Mouse (Mus musculus): Measurements from ENCODE around the gene Fermt3. TPM values are rescaled to one million over a fixed set of nuclear protein-coding genes. Genes with fewer than 3 reads are reported as not detected.
"Not testable (repeated sequence)": the region's sequence is repeated elsewhere in the genome, so short reads cannot be mapped to it uniquely, and the experiment has no call there.

The Fermt3 gene
- polyA plus RNA-seq, 1 experiment from 2014 or later = 10.4 TPM

DNA sequence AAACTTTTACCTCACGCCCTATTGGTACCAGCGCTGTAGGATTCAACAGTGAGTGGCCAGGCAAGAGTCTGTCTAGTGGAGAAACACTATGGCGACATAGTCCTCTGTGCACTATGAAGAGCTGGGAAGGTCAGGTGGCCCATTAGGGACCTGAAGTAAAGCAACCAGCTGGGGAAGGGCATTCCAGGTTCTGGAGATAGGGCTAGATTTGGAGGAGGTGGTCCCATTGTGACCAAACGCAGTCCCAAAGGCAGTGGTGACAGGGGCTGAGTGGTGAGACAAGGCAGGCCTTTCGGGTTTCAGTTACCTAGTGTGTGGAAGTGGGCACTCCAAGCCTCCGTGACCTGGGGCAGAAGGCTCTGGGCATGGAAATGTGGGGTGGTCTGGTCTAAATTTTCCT is 39.3 kb upstream of the Fermt3 start:
- Histone ChIP-seq H3K27me3 (replicated peaks; ENCODE audit: control insufficient read depth, insufficient read depth, low read length) (0 out of 2 replicates have a peak, but pooled peaks cover 5% of the 10 kb centered on the region), H3K9me3 (ENCODE audit: control insufficient read depth, low read length) (no peaks in the 10 kb centered on the region), H3K4me1 (ENCODE audit: control insufficient read depth, insufficient read depth, low read length) (peaks cover 14% of the 10 kb centered on the region), H3K27ac (replicated peaks; ENCODE audit: low read depth, low read length) (no peak overlapping the region), H3K36me3 (ENCODE audit: control insufficient read depth, insufficient read depth, low read length) (no peaks in the 10 kb centered on the region), H3K4me3 (ENCODE audit: low read depth, low read length) (no peak overlapping the region), H3K9ac (ENCODE audit: low read depth, low read length) (0 out of 2 replicates have a peak overlapping the region, but pooled peaks have one; percentile 25), H3K4me2 (ENCODE audit: low read depth, low read length) (peak overlapping the region; percentile 100)
- ATAC-seq (ENCODE audit: low read depth) (no peak), DNase-seq (ENCODE audit: low spot score) (no peak)
- 56% methylated on average over 6 of the region's 6 CpGs for WGBS

DNA sequence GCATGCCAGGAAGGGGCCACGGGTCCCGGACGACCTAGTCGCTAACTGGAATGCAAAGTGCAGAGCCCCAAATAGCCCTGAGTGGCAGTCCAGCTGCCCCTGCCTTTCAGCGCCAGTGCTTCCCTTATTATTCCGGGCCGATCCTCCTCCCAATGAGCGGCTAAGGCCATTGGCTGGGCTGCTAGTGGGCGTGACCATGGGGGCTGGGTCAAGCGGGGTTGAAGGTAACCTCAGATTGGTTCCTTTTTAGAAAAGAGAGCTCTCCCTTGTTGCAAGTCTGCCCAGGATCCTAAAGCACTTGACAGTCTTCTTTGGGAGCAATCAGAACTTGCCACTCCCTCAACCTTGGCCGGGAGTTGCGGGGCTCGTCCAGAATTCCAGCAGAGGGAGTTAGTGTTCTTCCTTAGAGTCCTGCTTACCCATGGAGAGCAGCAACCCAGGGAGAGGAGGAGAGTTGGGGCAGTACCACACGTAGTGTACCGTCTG is 38.5 kb upstream of the Fermt3 start:
- WGBS = 0% methylated on average over 15 of the region's 15 CpGs
- peak overlapping the region; percentile 74 for H3K4me3 ChIP-seq (ENCODE audit: low read depth, low read length)
- H3K36me3 ChIP-seq (ENCODE audit: control insufficient read depth, insufficient read depth, low read length) = no peaks in the 10 kb centered on the region
- ATAC-seq (ENCODE audit: low read depth) (peak; percentile 82), DNase-seq (ENCODE audit: low spot score) (peak; percentile 94)
- H3K27me3 ChIP-seq (replicated peaks; ENCODE audit: control insufficient read depth, insufficient read depth, low read length) = 0 out of 2 replicates have a peak, but pooled peaks cover 5% of the 10 kb centered on the region
- H3K4me1 ChIP-seq (ENCODE audit: control insufficient read depth, insufficient read depth, low read length) = peaks cover 14% of the 10 kb centered on the region
- peak overlapping the region; percentile 28; the same call in 1 of the 2 replicates for H3K9ac ChIP-seq (ENCODE audit: low read depth, low read length)
- peak overlapping the region; percentile 100 for H3K4me2 ChIP-seq (ENCODE audit: low read depth, low read length)
- peak overlapping the region; percentile 17; the same call in 1 of the 2 replicates for H3K27ac ChIP-seq (replicated peaks; ENCODE audit: low read depth, low read length)
- no peaks in the 10 kb centered on the region for H3K9me3 ChIP-seq (ENCODE audit: control insufficient read depth, low read length)

DNA sequence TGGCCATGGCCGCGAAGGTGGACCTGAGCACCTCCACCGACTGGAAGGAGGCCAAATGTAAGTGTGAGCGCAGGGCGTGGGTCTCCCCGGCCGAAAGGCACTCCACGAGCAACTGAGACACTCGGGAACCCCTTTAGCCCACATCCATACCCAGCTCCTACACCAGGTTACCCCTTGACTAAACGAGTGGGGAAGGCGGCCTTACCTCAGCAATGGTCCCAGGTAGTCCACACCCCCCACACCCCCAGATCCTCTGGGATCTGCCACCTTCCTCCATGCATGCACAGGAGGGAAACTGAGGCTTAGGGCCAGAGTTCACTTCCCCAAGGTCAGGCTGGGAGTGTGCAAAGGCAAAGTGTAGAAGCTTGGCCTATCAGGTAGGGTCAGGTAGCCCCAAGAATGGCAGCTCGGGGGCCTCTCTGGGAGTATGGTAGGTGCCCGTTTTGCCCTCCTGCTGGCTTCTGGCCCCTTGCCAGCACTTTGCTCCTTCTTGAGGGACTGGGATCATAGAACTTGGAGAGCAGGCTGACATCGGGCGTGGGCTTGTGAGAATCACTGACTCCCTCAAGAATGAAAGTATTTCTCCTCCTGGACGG is 38.0 kb upstream of the Fermt3 start:
- H3K4me2 ChIP-seq (ENCODE audit: low read depth, low read length) = peak overlapping the region; percentile 100
- peak overlapping the region; percentile 17; the same call in 1 of the 2 replicates for H3K27ac ChIP-seq (replicated peaks; ENCODE audit: low read depth, low read length)
- H3K9ac ChIP-seq (ENCODE audit: low read depth, low read length) = peak overlapping the region; percentile 70
- H3K27me3 ChIP-seq (replicated peaks; ENCODE audit: control insufficient read depth, insufficient read depth, low read length) = 0 out of 2 replicates have a peak, but pooled peaks cover 5% of the 10 kb centered on the region
- ATAC-seq (ENCODE audit: low read depth) (peak; percentile 13), DNase-seq (ENCODE audit: low spot score) (no peak)
- peaks cover 14% of the 10 kb centered on the region for H3K4me1 ChIP-seq (ENCODE audit: control insufficient read depth, insufficient read depth, low read length)
- peak overlapping the region; percentile 74 for H3K4me3 ChIP-seq (ENCODE audit: low read depth, low read length)
- H3K9me3 ChIP-seq (ENCODE audit: control insufficient read depth, low read length) = no peaks in the 10 kb centered on the region
- no peaks in the 10 kb centered on the region for H3K36me3 ChIP-seq (ENCODE audit: control insufficient read depth, insufficient read depth, low read length)
- WGBS = 6% methylated on average over 12 of the region's 16 CpGs

DNA sequence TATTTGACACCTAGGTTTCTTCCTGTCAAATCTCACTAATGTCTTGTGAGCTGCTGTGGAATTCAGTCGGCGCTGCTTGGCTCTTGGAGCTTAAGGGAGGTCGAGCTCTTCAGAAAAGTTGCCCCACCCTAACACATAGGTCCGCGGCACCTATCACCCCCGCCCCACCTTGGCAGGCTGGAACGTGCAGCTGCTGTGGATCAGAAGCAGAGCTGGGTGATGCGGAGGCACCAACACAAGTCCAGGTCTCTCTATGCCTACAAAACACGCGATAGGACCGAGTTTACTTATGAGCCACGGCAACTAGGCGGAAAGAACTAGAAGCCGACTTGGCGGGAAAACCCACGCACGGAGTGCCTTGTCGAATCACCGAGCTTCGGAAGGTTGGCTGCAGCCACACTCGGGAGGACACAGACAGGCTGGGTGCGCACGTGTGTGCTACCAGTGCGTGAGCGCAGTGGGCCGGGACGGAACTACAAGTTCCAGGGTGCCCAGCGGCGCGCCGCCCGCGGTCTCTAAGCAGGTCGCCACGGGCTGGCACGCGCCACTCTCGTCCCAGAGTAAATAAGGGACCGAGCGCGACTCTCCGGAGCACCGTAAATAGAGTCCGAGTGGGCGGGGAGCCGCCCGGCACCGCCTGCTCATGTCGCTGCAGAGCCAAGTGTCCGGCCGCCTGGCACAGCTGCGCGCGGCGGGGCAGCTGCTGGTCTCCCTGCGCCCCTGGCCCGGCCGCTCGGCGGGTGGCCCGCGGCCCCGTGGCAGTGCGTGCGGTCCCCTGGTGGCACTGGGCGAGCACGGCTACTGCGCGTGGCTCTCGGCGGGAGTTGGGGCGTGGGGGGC is 37.2 kb upstream of the Fermt3 start, which contains the start of gene Macrod1:
Gene Macrod1, plus strand, starts transcription at position 563 of the 840 bp plus-strand sequence.
- Histone ChIP-seq H3K4me1 (ENCODE audit: control insufficient read depth, insufficient read depth, low read length) (peaks cover 14% of the 10 kb centered on the region), H3K4me2 (ENCODE audit: low read depth, low read length) (peak within 1 kb of the TSS; percentile 100), H3K4me3 (ENCODE audit: low read depth, low read length) (peak within 1 kb of the TSS; percentile 74), H3K27ac (replicated peaks; ENCODE audit: low read depth, low read length) (peak within 1 kb of the TSS; percentile 17), H3K27me3 (replicated peaks; ENCODE audit: control insufficient read depth, insufficient read depth, low read length) (0 out of 2 replicates have a peak, but pooled peaks cover 5% of the 10 kb centered on the region), H3K36me3 (ENCODE audit: control insufficient read depth, insufficient read depth, low read length) (no peaks in the 10 kb centered on the region), H3K9me3 (ENCODE audit: control insufficient read depth, low read length) (no peaks in the 10 kb centered on the region), H3K9ac (ENCODE audit: low read depth, low read length) (peak within 1 kb of the TSS; percentile 70)
- peak; percentile 76 for ATAC-seq (ENCODE audit: low read depth)
- peak; percentile 86 for DNase-seq (ENCODE audit: low spot score)
- WGBS = 1% methylated on average over 52 of the region's 72 CpGs

DNA sequence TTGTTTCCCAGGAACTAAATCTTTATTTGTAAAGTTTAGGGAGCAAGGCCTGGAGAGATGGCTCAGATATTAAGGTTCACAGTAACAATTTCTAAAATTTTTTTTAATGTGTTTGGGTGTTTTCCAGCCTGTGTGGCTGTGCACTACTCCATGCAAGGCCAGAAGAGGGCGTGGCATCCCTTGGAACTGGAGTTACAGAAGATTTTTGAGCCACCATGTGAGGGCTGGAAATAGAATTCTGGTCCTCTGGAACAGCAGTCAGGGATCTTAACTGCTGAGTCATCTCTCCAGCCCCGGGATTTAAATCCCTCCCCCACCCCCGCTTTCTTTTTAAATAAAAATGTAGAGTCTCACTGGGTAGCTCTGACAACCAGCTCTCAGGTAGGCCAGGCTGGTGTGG is 35.9 kb upstream of the Fermt3 start:
- Histone ChIP-seq H3K4me1 (ENCODE audit: control insufficient read depth, insufficient read depth, low read length) (peaks cover 14% of the 10 kb centered on the region), H3K36me3 (ENCODE audit: control insufficient read depth, insufficient read depth, low read length) (no peaks in the 10 kb centered on the region), H3K27me3 (replicated peaks; ENCODE audit: control insufficient read depth, insufficient read depth, low read length) (0 out of 2 replicates have a peak, but pooled peaks cover 5% of the 10 kb centered on the region), H3K4me2 (ENCODE audit: low read depth, low read length) (no peak overlapping the region), H3K9ac (ENCODE audit: low read depth, low read length) (no peak overlapping the region), H3K9me3 (ENCODE audit: control insufficient read depth, low read length) (no peaks in the 10 kb centered on the region), H3K4me3 (ENCODE audit: low read depth, low read length) (no peak overlapping the region), H3K27ac (replicated peaks; ENCODE audit: low read depth, low read length) (0 out of 2 replicates have a peak overlapping the region, but pooled peaks have one; percentile 0)
- DNase-seq (ENCODE audit: low spot score) (peak; percentile 49), ATAC-seq (ENCODE audit: low read depth) (no peak)
- 48% methylated on average over 3 of the region's 3 CpGs for WGBS

DNA sequence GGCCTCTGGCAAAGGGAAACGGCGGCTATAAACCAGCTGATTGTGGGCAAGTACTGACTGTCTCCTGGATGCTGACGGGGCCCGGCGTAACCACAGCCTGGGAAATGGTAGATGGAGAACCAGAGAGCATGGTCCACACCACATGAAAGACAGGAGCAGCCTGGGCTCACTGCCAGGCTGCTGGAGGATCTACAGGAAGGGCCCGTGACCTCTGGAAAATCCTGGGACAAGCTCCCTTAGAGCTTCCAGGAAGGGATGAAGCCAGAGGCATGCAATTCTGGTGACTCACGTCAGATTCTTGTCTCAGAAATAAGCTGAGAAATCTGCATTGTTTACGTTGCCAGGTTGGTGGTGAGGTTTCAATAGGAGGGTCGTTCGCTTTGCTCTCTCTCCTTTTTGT is 35.5 kb upstream of the Fermt3 start:
- 54% methylated on average over 10 of the region's 10 CpGs for WGBS
- H3K27ac ChIP-seq (replicated peaks; ENCODE audit: low read depth, low read length) = 0 out of 2 replicates have a peak overlapping the region, but pooled peaks have one; percentile 0
- H3K9ac ChIP-seq (ENCODE audit: low read depth, low read length) = no peak overlapping the region
- DNase-seq (ENCODE audit: low spot score) (peak; percentile 82), ATAC-seq (ENCODE audit: low read depth) (no peak)
- peaks cover 14% of the 10 kb centered on the region for H3K4me1 ChIP-seq (ENCODE audit: control insufficient read depth, insufficient read depth, low read length)
- no peaks in the 10 kb centered on the region for H3K36me3 ChIP-seq (ENCODE audit: control insufficient read depth, insufficient read depth, low read length)
- H3K4me3 ChIP-seq (ENCODE audit: low read depth, low read length) = no peak overlapping the region
- no peaks in the 10 kb centered on the region for H3K9me3 ChIP-seq (ENCODE audit: control insufficient read depth, low read length)
- H3K4me2 ChIP-seq (ENCODE audit: low read depth, low read length) = no peak overlapping the region
- 0 out of 2 replicates have a peak, but pooled peaks cover 5% of the 10 kb centered on the region for H3K27me3 ChIP-seq (replicated peaks; ENCODE audit: control insufficient read depth, insufficient read depth, low read length)

DNA sequence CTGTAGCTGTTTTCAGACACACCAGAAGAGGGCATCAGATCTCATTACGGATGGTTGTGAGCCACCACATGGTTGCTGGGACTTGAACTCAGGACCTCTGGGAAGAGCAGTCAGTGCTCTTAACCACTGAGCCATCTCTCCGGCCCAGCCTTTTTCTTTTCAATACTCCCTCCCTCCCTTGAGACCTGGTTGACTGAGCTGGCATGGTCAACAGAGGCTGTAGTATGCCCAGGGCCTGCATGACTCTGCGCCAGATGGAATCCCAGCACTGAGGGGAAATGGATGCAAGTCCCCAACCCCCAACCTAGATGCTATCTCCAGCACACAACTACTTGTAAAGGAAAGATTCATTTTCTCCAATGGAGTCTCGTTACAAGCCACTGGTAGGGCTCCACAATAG is 34.1 kb upstream of the Fermt3 start:
- WGBS = 80% methylated on average over 4 of the region's 4 CpGs
- not testable (repeated sequence) for H3K27ac ChIP-seq (replicated peaks; ENCODE audit: low read depth, low read length); ATAC-seq (ENCODE audit: low read depth)

DNA sequence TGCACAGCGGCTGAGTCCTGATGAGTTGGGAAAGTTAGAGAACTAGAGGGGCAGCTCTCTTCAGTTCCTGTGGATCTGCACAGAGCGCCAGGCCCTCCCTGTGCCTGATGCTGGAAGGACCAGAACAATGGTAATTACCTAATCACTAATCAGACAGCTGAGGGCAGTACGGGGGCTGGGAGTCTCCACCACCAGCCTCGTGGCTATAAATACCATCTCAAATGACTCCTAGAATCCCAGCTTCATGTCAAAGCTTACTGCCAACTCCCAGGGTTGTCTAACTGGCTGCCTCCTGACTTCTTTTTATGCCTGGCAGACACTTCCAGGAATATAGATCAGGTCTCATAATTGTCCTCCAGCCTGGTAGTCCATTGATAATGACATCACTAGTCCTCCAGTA is 25.4 kb upstream of the Fermt3 start:
- H3K27me3 ChIP-seq (replicated peaks; ENCODE audit: control insufficient read depth, insufficient read depth, low read length) = no peaks in the 10 kb centered on the region
- ATAC-seq (ENCODE audit: low read depth) (no peak), DNase-seq (ENCODE audit: low spot score) (no peak)
- H3K4me1 ChIP-seq (ENCODE audit: control insufficient read depth, insufficient read depth, low read length) = peaks cover 3% of the 10 kb centered on the region; the same call in 1 of the 2 replicates
- H3K9me3 ChIP-seq (ENCODE audit: control insufficient read depth, low read length) = no peaks in the 10 kb centered on the region
- no peak overlapping the region for H3K4me3 ChIP-seq (ENCODE audit: low read depth, low read length)
- H3K9ac ChIP-seq (ENCODE audit: low read depth, low read length) = 0 out of 2 replicates have a peak overlapping the region, but pooled peaks have one; percentile 31
- no peaks in the 10 kb centered on the region for H3K36me3 ChIP-seq (ENCODE audit: control insufficient read depth, insufficient read depth, low read length)
- no peak overlapping the region; the same call in 1 of the 2 replicates for H3K27ac ChIP-seq (replicated peaks; ENCODE audit: low read depth, low read length)
- H3K4me2 ChIP-seq (ENCODE audit: low read depth, low read length) = no peak overlapping the region
- 32% methylated on average over 4 of the region's 4 CpGs for WGBS

More for the DNA sequence above, 34.1 kb upstream of the Fermt3 start:
- H3K9me3 ChIP-seq (ENCODE audit: control insufficient read depth, low read length); H3K27me3 ChIP-seq (replicated peaks; ENCODE audit: control insufficient read depth, insufficient read depth, low read length); DNase-seq (ENCODE audit: low spot score); H3K36me3 ChIP-seq (ENCODE audit: control insufficient read depth, insufficient read depth, low read length); H3K9ac ChIP-seq (ENCODE audit: low read depth, low read length); H3K4me3 ChIP-seq (ENCODE audit: low read depth, low read length); H3K4me2 ChIP-seq (ENCODE audit: low read depth, low read length): not testable (repeated sequence)
- H3K4me1 ChIP-seq (ENCODE audit: control insufficient read depth, insufficient read depth, low read length) = peaks cover 12% of the 10 kb centered on the region
